34 mouse cellular contexts compared by ENCODE assay signal in the genomic region with DNA sequence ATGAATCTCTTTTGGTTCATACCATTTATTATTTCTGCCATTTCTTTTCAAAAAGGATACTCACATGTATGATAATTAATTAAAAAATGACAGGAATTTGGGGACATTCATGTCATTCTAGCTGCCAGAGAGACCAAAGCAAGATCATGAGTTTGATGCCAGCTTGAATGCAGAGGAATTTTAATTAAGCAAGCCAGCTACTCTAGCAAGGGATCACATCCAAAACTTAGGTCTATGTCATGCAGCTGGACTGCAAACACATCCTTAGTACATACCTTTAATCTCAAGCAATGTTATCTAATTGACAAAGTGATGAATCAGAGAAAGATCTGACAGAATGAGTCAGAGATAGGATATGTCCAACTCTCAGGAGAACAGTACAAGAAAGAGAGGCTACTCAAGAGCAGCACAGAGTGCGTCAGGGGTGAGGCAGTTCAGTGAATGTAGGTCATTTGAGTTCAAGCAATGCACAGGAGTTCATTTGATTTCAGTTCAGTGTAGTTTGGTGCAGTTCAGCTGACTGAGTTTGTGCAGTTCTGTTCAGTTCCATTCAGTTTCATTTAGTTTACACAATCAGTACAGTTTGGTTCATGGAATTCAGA.
"Had no signal": no experiment of that assay in that cellular context is flagged by ENCODE, and none has a peak within 500 bp of the region (broad histone marks: within the 10 kb centered on the region; RNA-seq: fewer than 3 reads in every experiment).

No protein-coding gene starts in this region.

- H3K36me3 ChIP-seq: heart, embryonic 10.5 days; heart, embryonic 12.5 days; heart, embryonic 13.5 days; heart, embryonic 15.5 days; hindbrain, embryonic 10.5 days; hindbrain, embryonic 12.5 days; hindbrain, embryonic 13.5 days; hindbrain, embryonic 15.5 days; intestine, embryonic 15.5 days; kidney, embryonic 15.5 days had no signal

- H3K27ac ChIP-seq: heart, embryonic 10.5 days; heart, embryonic 13.5 days; heart, embryonic 15.5 days; hindbrain, embryonic 10.5 days; hindbrain, embryonic 12.5 days; hindbrain, embryonic 13.5 days; hindbrain, embryonic 14.5 days; hindbrain, embryonic 15.5 days; hindbrain, postnatal 0 days; intestine, embryonic 15.5 days; kidney, embryonic 15.5 days; kidney, postnatal 0 days; layer of hippocampus, adult 2 months; left cerebral cortex, adult 2 months had no signal

- ATAC-seq: hindbrain, embryonic 16.5 days; hindbrain, postnatal 0 days; inflammation-experienced regulatory T-cells, adult 6 months; intestine, embryonic 15.5 days; intestine, embryonic 16.5 days; intestine, postnatal 0 days had no signal

- H3K4me3 ChIP-seq: heart, embryonic 10.5 days; heart, embryonic 12.5 days; heart, embryonic 13.5 days; heart, embryonic 15.5 days; hindbrain, embryonic 10.5 days; hindbrain, embryonic 12.5 days; hindbrain, embryonic 13.5 days; hindbrain, embryonic 15.5 days; intestine, embryonic 15.5 days; kidney, embryonic 15.5 days; layer of hippocampus, adult 2 months; left cerebral cortex, adult 2 months had no signal

- H3K4me1 ChIP-seq: heart, embryonic 12.5 days; heart, embryonic 13.5 days; heart, embryonic 15.5 days; hindbrain, embryonic 10.5 days; hindbrain, embryonic 12.5 days; hindbrain, embryonic 13.5 days; hindbrain, embryonic 15.5 days; intestine, embryonic 15.5 days; kidney, embryonic 15.5 days had no signal

- DNase-seq: heart, postnatal 10 days; heart, postnatal 14 days; heart, postnatal 36 days; heart, postnatal 4 days; kidney, adult 11 months; kidney, adult 18-20 months; kidney, adult 8-10 months; kidney, adult 9 months; kidney, postnatal 10 days; kidney, postnatal 14 days; kidney, postnatal 25 days; kidney, postnatal 36 days; kidney, postnatal 4 days; layer of hippocampus, adult 9-11 months; layer of hippocampus, postnatal 36 days had no signal

- H3K27me3 ChIP-seq: heart, embryonic 12.5 days; heart, embryonic 13.5 days; heart, embryonic 15.5 days; hindbrain, embryonic 12.5 days; hindbrain, embryonic 13.5 days; hindbrain, embryonic 15.5 days; intestine, embryonic 15.5 days; kidney, embryonic 15.5 days had no signal
